Mouse (Mus musculus): Measurements from ENCODE around the gene Stard10. TPM values are rescaled to one million over a fixed set of nuclear protein-coding genes. Genes with fewer than 3 reads are reported as not detected.

Gene Stard10
- polyA plus RNA-seq, 1 experiment from 2014 or later = 122 TPM

GRCm38 (mm10) chr7:101320399-101321217 lies 3.7 kb downstream of the Stard10 start:
- WGBS (ENCODE audit: insufficient replicate concordance) = 6% methylated on average over 35 of the region's 37 CpGs

GRCm38 (mm10) chr7:101321218-101321827 lies 4.4 kb downstream of the Stard10 start:
- peaks cover 8% of the 10 kb centered on the region; the same call in 1 of the 2 replicates for H3K36me3 ChIP-seq (replicated peaks)
- H3K27me3 ChIP-seq = no peaks in the 10 kb centered on the region
- peak overlapping the region; percentile 95 for H3K4me2 ChIP-seq
- 1% methylated on average over 37 of the region's 61 CpGs for WGBS (ENCODE audit: insufficient replicate concordance)
- peak overlapping the region; percentile 76 for H3K4me3 ChIP-seq (replicated peaks)
- peak overlapping the region; percentile 82 for H3K27ac ChIP-seq (replicated peaks)
- peaks cover 97% of the 10 kb centered on the region for H3K4me1 ChIP-seq (replicated peaks)
- H3K9ac ChIP-seq = peak overlapping the region; percentile 79
- no peaks in the 10 kb centered on the region for H3K9me3 ChIP-seq (replicated peaks)
- peak; percentile 5; the same call in 1 of the 2 replicates for ATAC-seq (ENCODE audit: insufficient read depth)

More at GRCm38 (mm10) chr7:101320399-101321217, 3.7 kb downstream of the Stard10 start:
- H3K27me3 ChIP-seq = no peaks in the 10 kb centered on the region
- peak overlapping the region; percentile 79 for H3K9ac ChIP-seq
- H3K36me3 ChIP-seq (replicated peaks) = peaks cover 6% of the 10 kb centered on the region; the same call in 1 of the 2 replicates
- peak overlapping the region; percentile 82 for H3K27ac ChIP-seq (replicated peaks)
- H3K9me3 ChIP-seq (replicated peaks) = no peaks in the 10 kb centered on the region
- H3K4me3 ChIP-seq (replicated peaks) = peak overlapping the region; percentile 76
- peak; percentile 43 for ATAC-seq (ENCODE audit: insufficient read depth)
- peak overlapping the region; percentile 95 for H3K4me2 ChIP-seq
- H3K4me1 ChIP-seq (replicated peaks) = peaks cover 100% of the 10 kb centered on the region

- 29% methylated on average over 4 of the region's 4 CpGs for WGBS (ENCODE audit: insufficient replicate concordance)
- Histone ChIP-seq H3K9me3 (replicated peaks) (no peaks in the 10 kb centered on the region), H3K4me3 (replicated peaks) (peak overlapping the region; percentile 76), H3K4me1 (replicated peaks) (peaks cover 94% of the 10 kb centered on the region), H3K36me3 (replicated peaks) (peaks cover 12% of the 10 kb centered on the region; the same call in 1 of the 2 replicates), H3K27me3 (no peaks in the 10 kb centered on the region), H3K4me2 (peak overlapping the region; percentile 95), H3K9ac (peak overlapping the region; percentile 79; the same call in 1 of the 2 replicates), H3K27ac (replicated peaks) (peak overlapping the region; percentile 82)
- peak; percentile 53 for ATAC-seq (ENCODE audit: insufficient read depth)
These were observed 6.3 kb downstream of the Stard10 start for GRCm38 (mm10) chr7:101323141-101323594.

- Histone ChIP-seq H3K9me3 (replicated peaks) (no peaks in the 10 kb centered on the region), H3K36me3 (replicated peaks) (peaks cover 18% of the 10 kb centered on the region; the same call in 1 of the 2 replicates), H3K9ac (0 out of 2 replicates have a peak overlapping the region, but pooled peaks have one; percentile 15), H3K4me2 (peak overlapping the region; percentile 95), H3K27me3 (no peaks in the 10 kb centered on the region), H3K27ac (replicated peaks) (peak overlapping the region; percentile 82), H3K4me3 (replicated peaks) (no peak overlapping the region), H3K4me1 (replicated peaks) (peaks cover 94% of the 10 kb centered on the region)
- peak; percentile 30 for ATAC-seq (ENCODE audit: insufficient read depth)
- WGBS (ENCODE audit: insufficient replicate concordance) = 50% methylated on average over 6 of the region's 6 CpGs
These were observed 7.5 kb downstream of the Stard10 start for GRCm38 (mm10) chr7:101324142-101324962.

- WGBS (ENCODE audit: insufficient replicate concordance) = 66% methylated on average over 5 of the region's 5 CpGs
- no peak for ATAC-seq (ENCODE audit: insufficient read depth)
- H3K27me3 ChIP-seq = no peaks in the 10 kb centered on the region
These were observed 9.1 kb downstream of the Stard10 start for GRCm38 (mm10) chr7:101326006-101326405.

GRCm38 (mm10) chr7:101327263-101327662 lies 10.4 kb downstream of the Stard10 start:
- no peak overlapping the region for H3K4me3 ChIP-seq (replicated peaks)
- H3K36me3 ChIP-seq (replicated peaks) = peaks cover 24% of the 10 kb centered on the region; the same call in 1 of the 2 replicates
- no peaks in the 10 kb centered on the region for H3K9me3 ChIP-seq (replicated peaks)
- ATAC-seq (ENCODE audit: insufficient read depth) = no peak
- peaks cover 82% of the 10 kb centered on the region for H3K4me1 ChIP-seq (replicated peaks)
- 51% methylated on average over 5 of the region's 5 CpGs for WGBS (ENCODE audit: insufficient replicate concordance)
- H3K4me2 ChIP-seq = 0 out of 2 replicates have a peak overlapping the region, but pooled peaks have one; percentile 33
- no peak overlapping the region for H3K9ac ChIP-seq
- no peaks in the 10 kb centered on the region for H3K27me3 ChIP-seq
- H3K27ac ChIP-seq (replicated peaks) = no peak overlapping the region; the same call in 1 of the 2 replicates

More at GRCm38 (mm10) chr7:101326006-101326405, 9.1 kb downstream of the Stard10 start:
- H3K36me3 ChIP-seq (replicated peaks) = peaks cover 22% of the 10 kb centered on the region; the same call in 1 of the 2 replicates
- no peak overlapping the region for H3K4me3 ChIP-seq (replicated peaks)
- H3K27ac ChIP-seq (replicated peaks) = peak overlapping the region; percentile 82; the same call in 1 of the 2 replicates
- no peaks in the 10 kb centered on the region for H3K9me3 ChIP-seq (replicated peaks)
- H3K9ac ChIP-seq = no peak overlapping the region
- peaks cover 91% of the 10 kb centered on the region for H3K4me1 ChIP-seq (replicated peaks)
- H3K4me2 ChIP-seq = peak overlapping the region; percentile 33; the same call in 1 of the 2 replicates

- Histone ChIP-seq H3K27ac (replicated peaks) (no peak overlapping the region), H3K27me3 (no peaks in the 10 kb centered on the region), H3K4me2 (0 out of 2 replicates have a peak overlapping the region, but pooled peaks have one; percentile 33), H3K9me3 (replicated peaks) (no peaks in the 10 kb centered on the region), H3K4me3 (replicated peaks) (no peak overlapping the region), H3K9ac (no peak overlapping the region), H3K36me3 (replicated peaks) (peaks cover 24% of the 10 kb centered on the region; the same call in 1 of the 2 replicates), H3K4me1 (replicated peaks) (peaks cover 80% of the 10 kb centered on the region)
- ATAC-seq (ENCODE audit: insufficient read depth) = no peak
- WGBS (ENCODE audit: insufficient replicate concordance) = 81% methylated on average over 2 of the region's 2 CpGs
These were observed 10.9 kb downstream of the Stard10 start for GRCm38 (mm10) chr7:101327786-101328185.

- ATAC-seq (ENCODE audit: insufficient read depth) = no peak
- H3K4me3 ChIP-seq (replicated peaks) = no peak overlapping the region
- H3K27ac ChIP-seq (replicated peaks) = no peak overlapping the region
- H3K36me3 ChIP-seq (replicated peaks) = peaks cover 27% of the 10 kb centered on the region; the same call in 1 of the 2 replicates
- no peaks in the 10 kb centered on the region for H3K9me3 ChIP-seq (replicated peaks)
- H3K4me1 ChIP-seq (replicated peaks) = peaks cover 70% of the 10 kb centered on the region
- H3K9ac ChIP-seq = no peak overlapping the region
- 72% methylated on average over 4 of the region's 4 CpGs for WGBS (ENCODE audit: insufficient replicate concordance)
- H3K27me3 ChIP-seq = no peaks in the 10 kb centered on the region
- H3K4me2 ChIP-seq = no peak overlapping the region
These were observed 11.8 kb downstream of the Stard10 start for GRCm38 (mm10) chr7:101328621-101329158.

GRCm38 (mm10) chr7:101329606-101330005 lies 12.7 kb downstream of the Stard10 start:
- Histone ChIP-seq H3K9me3 (replicated peaks) (no peaks in the 10 kb centered on the region), H3K9ac (no peak overlapping the region), H3K27ac (replicated peaks) (no peak overlapping the region; the same call in 1 of the 2 replicates), H3K4me2 (no peak overlapping the region), H3K36me3 (replicated peaks) (peaks cover 30% of the 10 kb centered on the region; the same call in 1 of the 2 replicates), H3K27me3 (no peaks in the 10 kb centered on the region), H3K4me1 (replicated peaks) (peaks cover 61% of the 10 kb centered on the region), H3K4me3 (replicated peaks) (no peak overlapping the region)
- 71% methylated on average over 4 of the region's 4 CpGs for WGBS (ENCODE audit: insufficient replicate concordance)
- no peak for ATAC-seq (ENCODE audit: insufficient read depth)

Data from liver, embryonic 15.5 days (tissue).